Mouse (Mus musculus) thymus, adult 2 months (tissue): ENCODE measurements around the gene Smim5. TPM values are rescaled to one million over a fixed set of nuclear protein-coding genes. Genes with fewer than 3 reads are reported as not detected.
"Not testable (repeated sequence)": the region's sequence is repeated elsewhere in the genome, so short reads cannot be mapped to it uniquely, and the experiment has no call there.

Source experiments
- DNase-seq: peaks from one replicate; pipeline ENCODE4 v3.0.0; 2021
- H3K27ac ChIP-seq: fragments of 200-500 bp; 2 replicates; pipeline ENCODE4 v1.5.1; 2012; ENCODE audit warnings: low read length, control low read depth; ENCODE audit not compliant: control insufficient read depth, insufficient read depth
- H3K27me3 ChIP-seq: fragments of 200-500 bp; 2 replicates; pipeline ENCODE4 v1.6.1; 2012; ENCODE audit warnings: mild to moderate bottlenecking, low read length, moderate library complexity, mixed read lengths; ENCODE audit not compliant: control insufficient read depth, insufficient read depth
- H3K36me3 ChIP-seq: fragments of 200-500 bp; 2 replicates; pipeline ENCODE4 v1.6.1; 2012; ENCODE audit warnings: mild to moderate bottlenecking, low read length, moderate library complexity; ENCODE audit not compliant: control insufficient read depth, insufficient read depth
- H3K4me1 ChIP-seq: fragments of 200-500 bp; replicated peaks from 2 replicates; pipeline ENCODE4 v1.6.1; 2012; ENCODE audit warnings: low read length; ENCODE audit not compliant: control insufficient read depth, insufficient read depth
- H3K4me3 ChIP-seq: fragments of 200-500 bp; 2 replicates; pipeline ENCODE4 v1.5.1; 2012; ENCODE audit warnings: mild to moderate bottlenecking, low read length, control low read depth, moderate library complexity; ENCODE audit not compliant: control insufficient read depth, insufficient read depth
- CTCF ChIP-seq: fragments of 200-500 bp; IDR thresholded peaks from 2 replicates; pipeline ENCODE4 v1.5.1; 2012; ENCODE audit warnings: mild to moderate bottlenecking, control low read depth, low read length, moderate library complexity, borderline replicate concordance; ENCODE audit not compliant: control insufficient read depth, poor library complexity, insufficient read depth; ENCODE audit errors: extremely low read depth
- POLR2A ChIP-seq: fragments of 200-500 bp; IDR thresholded peaks from 2 replicates; pipeline ENCODE4 v1.6.1; 2012; ENCODE audit warnings: mild to moderate bottlenecking, low read length, control low read depth, moderate library complexity; ENCODE audit not compliant: control insufficient read depth, poor library complexity, insufficient read depth; ENCODE audit errors: extremely low read depth
- WGBS: fragments of 180-500 bp; shearing (Covaris S2); methylation state at CpG from one replicate; pipeline ENCODE4 v1.1.7; 2018; 5-methylcytosine and 5-hydroxymethylcytosine counted together
- polyA plus RNA-seq: library from polyadenylated mRNA; depleted of rRNA; stranded (reverse); fragments of >200 nt; gene quantifications from 2 replicates; pipeline ENCODE4 v1.2.3, GENCODE M21; 2012; rRNA removed

Gene Smim5
- polyA plus RNA-seq: 8.4 and 9.5 TPM in 2 replicates

- WGBS: 9% methylated on average over 16 of the region's 16 CpGs
- Histone ChIP-seq H3K27ac (peak within 1 kb of the TSS; percentile 85), H3K27me3 (no peaks in the 10 kb centered on the region), H3K4me1 (peaks cover 74% of the 10 kb centered on the region), H3K4me3 (peak within 1 kb of the TSS; percentile 20), H3K36me3 (no peaks in the 10 kb centered on the region)
- DNase-seq: peak; percentile 45
- no peak for TF ChIP-seq POLR2A
These were observed at the start of gene Smim5 for GRCm38 (mm10) chr11:115899486-115900266. Gene Smim5, plus strand, starts transcription at chr11:115899966.

- Histone ChIP-seq H3K4me3 (no peak overlapping the region), H3K27ac (no peak overlapping the region), H3K4me1 (peaks cover 9% of the 10 kb centered on the region; the same call in 1 of the 2 replicates), H3K36me3 (peaks cover 21% of the 10 kb centered on the region), H3K27me3 (peaks cover 14% of the 10 kb centered on the region; the same call in 1 of the 2 replicates)
- 95% methylated on average over 6 of the region's 6 CpGs for WGBS
- no peak for TF ChIP-seq CTCF
- no peak for TF ChIP-seq POLR2A
- DNase-seq: no peak
These were observed 45.1 kb upstream of the Smim5 start for GRCm38 (mm10) chr11:115854674-115855073.

GRCm38 (mm10) chr11:115857146-115857545 lies 42.6 kb upstream of the Smim5 start:
- not testable (repeated sequence) for H3K4me1 ChIP-seq, DNase-seq, H3K36me3 ChIP-seq, H3K4me3 ChIP-seq, H3K27ac ChIP-seq
- H3K27me3 ChIP-seq: peaks cover 14% of the 10 kb centered on the region; the same call in 1 of the 2 replicates
- 96% methylated on average over 4 of the region's 4 CpGs for WGBS

GRCm38 (mm10) chr11:115857936-115858335 lies 41.8 kb upstream of the Smim5 start:
- TF ChIP-seq POLR2A (no peak), CTCF (no peak)
- no peak for DNase-seq
- 79% methylated on average over 13 of the region's 13 CpGs for WGBS
- Histone ChIP-seq H3K27ac (no peak overlapping the region), H3K27me3 (peaks cover 14% of the 10 kb centered on the region; the same call in 1 of the 2 replicates), H3K4me3 (no peak overlapping the region), H3K36me3 (no peaks in the 10 kb centered on the region), H3K4me1 (peaks cover 9% of the 10 kb centered on the region; the same call in 1 of the 2 replicates)

- DNase-seq: no peak
- peaks cover 9% of the 10 kb centered on the region; the same call in 1 of the 2 replicates for H3K4me1 ChIP-seq
- H3K36me3 ChIP-seq: no peaks in the 10 kb centered on the region
- H3K27ac ChIP-seq: no peak within 1 kb of the TSS
- 10% methylated on average over 27 of the region's 27 CpGs for WGBS
- TF ChIP-seq POLR2A (no peak), CTCF (no peak)
- H3K27me3 ChIP-seq: peaks cover 14% of the 10 kb centered on the region; the same call in 1 of the 2 replicates
- peak within 1 kb of the TSS; percentile 18 for H3K4me3 ChIP-seq
These were observed 41.4 kb upstream of the Smim5 start, which contains the start of gene Myo15b for GRCm38 (mm10) chr11:115858354-115858753. Gene Myo15b, plus strand, starts transcription at chr11:115858406.

GRCm38 (mm10) chr11:115859143-115859945 lies 40.4 kb upstream of the Smim5 start:
- peaks cover 9% of the 10 kb centered on the region; the same call in 1 of the 2 replicates for H3K4me1 ChIP-seq
- no peaks in the 10 kb centered on the region for H3K36me3 ChIP-seq
- peaks cover 14% of the 10 kb centered on the region; the same call in 1 of the 2 replicates for H3K27me3 ChIP-seq
- DNase-seq: peak; percentile 83
- H3K27ac ChIP-seq: no peak overlapping the region
- 3% methylated on average over 75 of the region's 75 CpGs for WGBS
- peak overlapping the region; percentile 18 for H3K4me3 ChIP-seq
- TF ChIP-seq POLR2A (no peak), CTCF (peak; percentile 99)
